Mouse (Mus musculus) embryonic fibroblast, embryonic 13.5 days (primary cell): ENCODE measurements at regions not wholly inside any gene's neighbourhood (a gene's known extent, or its start where the extent isn't known, plus 50 kb on each side); places are given as distances from the start of the nearest gene placed in this dataset.

ENCODE experiments used
- H3K27ac ChIP-seq: 2 replicates; pipeline ENCODE4 v1.5.1; 2012; ENCODE audit warnings: low read length, control low read depth, inconsistent platforms; ENCODE audit not compliant: insufficient read depth
- H3K4me1 ChIP-seq: 2 replicates; pipeline ENCODE4 v1.6.1; 2011; ENCODE audit warnings: low read length; ENCODE audit not compliant: control insufficient read depth, insufficient read depth
- H3K4me3 ChIP-seq: 2 replicates; pipeline ENCODE4 v1.5.1; 2011; ENCODE audit warnings: mild to moderate bottlenecking, control low read depth, low read length; ENCODE audit not compliant: insufficient read depth
- CTCF ChIP-seq: IDR thresholded peaks from 2 replicates; pipeline ENCODE4 v1.5.1; 2011; ENCODE audit warnings: mild to moderate bottlenecking, control low read depth, low read length, moderate library complexity, borderline replicate concordance; ENCODE audit not compliant: insufficient read depth
- POLR2A ChIP-seq: IDR thresholded peaks from 2 replicates; pipeline ENCODE4 v1.6.1; 2011; ENCODE audit warnings: low read depth, mild to moderate bottlenecking, control low read depth, low read length, moderate library complexity

- Histone ChIP-seq H3K4me1 (no peaks in the 10 kb centered on the region), H3K27ac (no peak overlapping the region), H3K4me3 (no peak overlapping the region)
- no peak for TF ChIP-seq POLR2A
- no peak for TF ChIP-seq CTCF
Measured at GRCm38 (mm10) chr5:132837420-132837819, 294.3 kb upstream of the Auts2 start.

GRCm38 (mm10) chr5:132828993-132829392 lies 285.8 kb upstream of the Auts2 start:
- Histone ChIP-seq H3K4me1 (no peaks in the 10 kb centered on the region), H3K4me3 (no peak overlapping the region), H3K27ac (no peak overlapping the region)
- TF ChIP-seq POLR2A, result no peak

GRCm38 (mm10) chr5:132827555-132828333 lies 284.6 kb upstream of the Auts2 start:
- Histone ChIP-seq H3K4me3 (no peak overlapping the region), H3K27ac (no peak overlapping the region), H3K4me1 (no peaks in the 10 kb centered on the region)
- TF ChIP-seq CTCF, result no peak
- no peak for TF ChIP-seq POLR2A

GRCm38 (mm10) chr5:132826009-132826408 lies 282.9 kb upstream of the Auts2 start:
- Histone ChIP-seq H3K4me3 (no peak overlapping the region), H3K4me1 (no peaks in the 10 kb centered on the region), H3K27ac (no peak overlapping the region)
- TF ChIP-seq CTCF, result no peak

- no peak for TF ChIP-seq CTCF
- TF ChIP-seq POLR2A, result no peak
- H3K4me1 ChIP-seq, result no peaks in the 10 kb centered on the region
- no peak overlapping the region for H3K27ac ChIP-seq
- H3K4me3 ChIP-seq, result no peak overlapping the region
Measured at GRCm38 (mm10) chr5:132817665-132818064, 274.5 kb upstream of the Auts2 start.

- no peaks in the 10 kb centered on the region for H3K4me1 ChIP-seq
- H3K27ac ChIP-seq, result no peak overlapping the region
- H3K4me3 ChIP-seq, result no peak overlapping the region
- TF ChIP-seq POLR2A (no peak), CTCF (no peak)
Measured at GRCm38 (mm10) chr5:132809181-132809580, 266.0 kb upstream of the Auts2 start.

GRCm38 (mm10) chr5:132796061-132796460 lies 252.9 kb upstream of the Auts2 start:
- no peak overlapping the region for H3K27ac ChIP-seq
- TF ChIP-seq POLR2A, result no peak
- TF ChIP-seq CTCF, result no peak
- H3K4me1 ChIP-seq, result no peaks in the 10 kb centered on the region
- H3K4me3 ChIP-seq, result no peak overlapping the region

- H3K4me3 ChIP-seq, result no peak overlapping the region
Measured at GRCm38 (mm10) chr5:132792484-132792883, 249.3 kb upstream of the Auts2 start.

GRCm38 (mm10) chr5:132785291-132785690 lies 242.1 kb upstream of the Auts2 start:
- H3K4me1 ChIP-seq, result no peaks in the 10 kb centered on the region
- H3K4me3 ChIP-seq, result no peak overlapping the region
- no peak for TF ChIP-seq POLR2A
- TF ChIP-seq CTCF, result no peak
- H3K27ac ChIP-seq, result no peak overlapping the region

More at GRCm38 (mm10) chr5:132792484-132792883, 249.3 kb upstream of the Auts2 start:
- TF ChIP-seq POLR2A (no peak), CTCF (no peak)
- Histone ChIP-seq H3K4me1 (no peaks in the 10 kb centered on the region), H3K27ac (no peak overlapping the region)

- H3K27ac ChIP-seq, result no peak overlapping the region
- H3K4me1 ChIP-seq, result no peaks in the 10 kb centered on the region
- no peak overlapping the region for H3K4me3 ChIP-seq
- no peak for TF ChIP-seq POLR2A
- no peak for TF ChIP-seq CTCF
Measured at GRCm38 (mm10) chr5:132784791-132785190, 241.6 kb upstream of the Auts2 start.

- H3K4me3 ChIP-seq, result no peak overlapping the region
- no peak for TF ChIP-seq POLR2A
- TF ChIP-seq CTCF, result no peak
- H3K4me1 ChIP-seq, result no peaks in the 10 kb centered on the region
- no peak overlapping the region for H3K27ac ChIP-seq
Measured at GRCm38 (mm10) chr5:132774141-132774680, 231.1 kb upstream of the Auts2 start.
